1 mouse cellular context compared by ENCODE assay signal in the genomic region with DNA sequence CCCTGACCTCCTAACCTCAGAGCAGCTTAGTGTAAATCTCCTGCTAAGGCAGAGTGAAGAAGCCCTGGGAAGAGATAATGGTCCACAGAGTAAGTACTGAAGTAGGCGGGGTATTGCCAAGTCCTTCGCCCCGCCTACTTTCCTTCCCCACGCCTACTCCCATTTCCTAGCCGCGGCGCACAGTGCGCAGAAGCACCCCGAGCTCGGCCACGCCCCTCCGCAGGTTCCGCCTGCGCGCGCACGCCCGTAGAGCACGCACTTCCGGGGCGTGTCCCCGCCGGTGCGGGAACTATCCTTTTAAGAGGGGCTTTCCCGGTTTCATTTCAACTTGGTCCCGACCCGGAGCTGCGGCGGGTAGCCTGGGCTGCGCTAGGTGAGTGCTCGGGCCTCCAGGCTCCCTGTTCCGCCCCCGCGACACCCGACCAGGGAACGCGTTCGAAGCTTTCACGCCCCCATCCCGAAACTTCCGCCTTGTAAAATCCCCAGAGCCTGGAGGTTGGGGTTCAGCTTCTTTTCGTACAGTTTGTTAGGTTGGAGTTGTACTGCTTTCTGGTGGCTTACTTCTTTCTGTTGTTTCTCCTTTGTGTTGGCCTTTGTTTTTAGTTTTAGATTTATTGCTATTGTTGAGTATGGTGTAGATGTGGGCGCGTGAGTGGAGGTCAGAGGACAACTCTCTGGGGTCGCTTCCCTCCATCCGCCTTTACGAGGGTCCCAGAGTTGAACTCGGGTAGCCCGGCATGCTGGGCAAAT.
A peak's percentile ranks its signal among the peaks of the same experiment; 100 is the strongest.
TF ChIP-seq lines count a peak whose summit lies in the region.

TSS of gene Katna1 (plus strand) at position 250 of the 750 bp plus-strand sequence.

TF ChIP-seq in MEL, 35 proteins besides CTCF, POLR2A, EP300 and RAD21 (continued from another document):
- TF ChIP-seq NELFE (IDR thresholded peaks at IDR 0.05; ENCODE audit: low read depth, low read length), result peak; percentile 94
- peak; percentile 85 for TF ChIP-seq TBP (IDR thresholded peaks at IDR 0.05; ENCODE audit: low read depth, low read length)
- TF ChIP-seq MAX (IDR thresholded peaks at IDR 0.05; ENCODE audit: low read length), result no peak
- TF ChIP-seq MXI1 (IDR thresholded peaks at IDR 0.05; ENCODE audit: low read depth, low read length), result peak; percentile 38; the same call in 1 of the 2 replicates
- TF ChIP-seq BHLHE40 (IDR thresholded peaks at IDR 0.05; ENCODE audit: borderline replicate concordance, low read depth, low read length), result no peak
- peak; percentile 83 for TF ChIP-seq HCFC1 (IDR thresholded peaks at IDR 0.05; ENCODE audit: low read depth, low read length)
- no peak; the same call in 1 of the 2 replicates for TF ChIP-seq KAT2A (conservative IDR thresholded peaks at IDR 0.05; ENCODE audit: low read depth, low read length)
- TF ChIP-seq ELF1 (IDR thresholded peaks at IDR 0.05; ENCODE audit: low read depth, low read length), result peak; percentile 87
- no peak for TF ChIP-seq ZC3H11A (IDR thresholded peaks at IDR 0.05; ENCODE audit: low read depth, low read length)
- TF ChIP-seq JUND (IDR thresholded peaks at IDR 0.05; ENCODE audit: low read depth, low read length), result no peak
- 0 out of 2 replicates have a peak, but pooled peaks have one; percentile 46 for TF ChIP-seq UBTF (IDR thresholded peaks at IDR 0.05; ENCODE audit: borderline replicate concordance, insufficient read depth, low read depth, low read length)
